Mouse (Mus musculus) liver, embryonic 11.5 days (tissue): ENCODE measurements around the gene Ankrd40. TPM values are rescaled to one million over a fixed set of nuclear protein-coding genes. Genes with fewer than 3 reads are reported as not detected.

ENCODE experiments used
- ATAC-seq: fragments of 200-750 bp; cut with Nextera tagmentation; replicated peaks from 2 replicates; pipeline ENCODE4 v1.8.0; 2017; ENCODE audit warnings: moderate number of reproducible peaks, mild to moderate bottlenecking, moderate TSS enrichment, moderate library complexity; ENCODE audit not compliant: low FRiP score
- DNase-seq: peaks from one replicate; pipeline ENCODE4 v3.0.0-alpha.2; 2017; ENCODE audit warnings: low spot score
- H3K27ac ChIP-seq: fragments of 300-500 bp; sonication (generic); 2 replicates; pipeline ENCODE4 v1.5.1; 2014; ENCODE audit warnings: mild to moderate bottlenecking, low read depth, low read length, control low read depth
- H3K27me3 ChIP-seq: fragments of 300-500 bp; sonication (generic); replicated peaks from 2 replicates; pipeline ENCODE4 v1.6.1; 2014; ENCODE audit warnings: low read length, mixed read lengths; ENCODE audit not compliant: control insufficient read depth, insufficient read depth
- H3K36me3 ChIP-seq: fragments of 300-500 bp; sonication (generic); 2 replicates; pipeline ENCODE4 v1.6.1; 2014; ENCODE audit warnings: mild to moderate bottlenecking, low read length, moderate library complexity, mixed read lengths; ENCODE audit not compliant: control insufficient read depth, insufficient read depth
- H3K4me1 ChIP-seq: fragments of 300-500 bp; sonication (generic); replicated peaks from 2 replicates; pipeline ENCODE4 v1.6.1; 2014; ENCODE audit warnings: low read length, mixed read lengths; ENCODE audit not compliant: control insufficient read depth, insufficient read depth
- H3K4me2 ChIP-seq: fragments of 300-500 bp; sonication (generic); 2 replicates; pipeline ENCODE4 v1.6.1; 2014; ENCODE audit warnings: mild to moderate bottlenecking, control low read depth, moderate library complexity
- H3K4me3 ChIP-seq: fragments of 300-500 bp; sonication (generic); 2 replicates; pipeline ENCODE4 v1.5.1; 2014; ENCODE audit warnings: low read depth, low read length, control low read depth
- H3K9ac ChIP-seq: fragments of 300-500 bp; sonication (generic); 2 replicates; pipeline ENCODE4 v1.6.1; 2014; ENCODE audit warnings: low read depth, low read length, control low read depth
- H3K9me3 ChIP-seq: fragments of 300-500 bp; sonication (generic); 2 replicates; pipeline ENCODE4 v1.6.1; 2016; ENCODE audit warnings: low read length, inconsistent platforms, mixed read lengths; ENCODE audit not compliant: control insufficient read depth
- WGBS: fragments of 180-500 bp; shearing (Covaris S2); extraction: QIAGEN DNeasy Blood & Tissue Kit; methylation state at CpG from one replicate; pipeline ENCODE4 v1.1.7; 2014; 5-methylcytosine and 5-hydroxymethylcytosine counted together
- polyA plus RNA-seq: library from polyadenylated mRNA; unstranded; fragments of >200 nt; fragmentation: Nextera tagmentation; extraction: Ambion mirVana; gene quantifications from 2 replicates; pipeline ENCODE4 v1.2.1, GENCODE M21; 2014

The Ankrd40 gene
- polyA plus RNA-seq, 1 experiment from 2014 or later: 12.7 TPM

- Histone ChIP-seq H3K27me3 (no peaks in the 10 kb centered on the region), H3K4me3 (no peak overlapping the region), H3K27ac (no peak overlapping the region), H3K4me1 (peaks cover 3% of the 10 kb centered on the region; the same call in 1 of the 2 replicates), H3K9ac (no peak overlapping the region), H3K4me2 (no peak overlapping the region), H3K9me3 (no peaks in the 10 kb centered on the region), H3K36me3 (peaks cover 49% of the 10 kb centered on the region)
- DNase-seq: no peak
- ATAC-seq: no peak
- 92% methylated on average over 9 of the region's 9 CpGs for WGBS
Observed at GRCm38 (mm10) chr11:94294996-94295845, 32.6 kb upstream of the Ankrd40 start.

GRCm38 (mm10) chr11:94312733-94313132, 15.1 kb upstream of the Ankrd40 start:
- 76% methylated on average over 1 of the region's 1 CpGs for WGBS
- H3K4me2 ChIP-seq: no peak overlapping the region
- peaks cover 3% of the 10 kb centered on the region for H3K36me3 ChIP-seq

GRCm38 (mm10) chr11:94314098-94314652, 13.6 kb upstream of the Ankrd40 start:
- DNase-seq: no peak
- Histone ChIP-seq H3K9me3 (no peaks in the 10 kb centered on the region), H3K4me2 (peak overlapping the region; percentile 46), H3K9ac (no peak overlapping the region), H3K27ac (peak overlapping the region; percentile 26; the same call in 1 of the 2 replicates), H3K4me1 (peaks cover 56% of the 10 kb centered on the region), H3K4me3 (no peak overlapping the region), H3K36me3 (no peaks in the 10 kb centered on the region), H3K27me3 (no peaks in the 10 kb centered on the region)
- peak; percentile 44 for ATAC-seq
- 47% methylated on average over 2 of the region's 2 CpGs for WGBS

More at GRCm38 (mm10) chr11:94312733-94313132, 15.1 kb upstream of the Ankrd40 start:
- no peaks in the 10 kb centered on the region for H3K27me3 ChIP-seq
- H3K4me1 ChIP-seq: peaks cover 49% of the 10 kb centered on the region
- no peak overlapping the region for H3K4me3 ChIP-seq
- ATAC-seq (no peak), DNase-seq (no peak)
- no peak overlapping the region for H3K27ac ChIP-seq
- H3K9me3 ChIP-seq: no peaks in the 10 kb centered on the region
- H3K9ac ChIP-seq: no peak overlapping the region

GRCm38 (mm10) chr11:94315308-94315707, 12.5 kb upstream of the Ankrd40 start:
- Histone ChIP-seq H3K27ac (peak overlapping the region; percentile 54; the same call in 1 of the 2 replicates), H3K4me1 (peaks cover 62% of the 10 kb centered on the region), H3K4me3 (no peak overlapping the region), H3K4me2 (peak overlapping the region; percentile 46), H3K36me3 (peaks cover 4% of the 10 kb centered on the region; the same call in 1 of the 2 replicates), H3K9ac (no peak overlapping the region), H3K9me3 (no peaks in the 10 kb centered on the region), H3K27me3 (no peaks in the 10 kb centered on the region)
- 29% methylated on average over 1 of the region's 1 CpGs for WGBS
- ATAC-seq: no peak
- DNase-seq: no peak

- Histone ChIP-seq H3K4me3 (no peak overlapping the region), H3K4me2 (peak overlapping the region; percentile 32), H3K4me1 (peaks cover 55% of the 10 kb centered on the region), H3K9ac (no peak overlapping the region), H3K27me3 (no peaks in the 10 kb centered on the region), H3K9me3 (no peaks in the 10 kb centered on the region), H3K36me3 (peaks cover 4% of the 10 kb centered on the region; the same call in 1 of the 2 replicates), H3K27ac (no peak overlapping the region)
- ATAC-seq: no peak
- DNase-seq: no peak
- WGBS: 76% methylated on average over 2 of the region's 2 CpGs
Observed at GRCm38 (mm10) chr11:94316528-94316927, 11.3 kb upstream of the Ankrd40 start.

GRCm38 (mm10) chr11:94317014-94317413, 10.8 kb upstream of the Ankrd40 start:
- Histone ChIP-seq H3K4me2 (peak overlapping the region; percentile 32; the same call in 1 of the 2 replicates), H3K4me3 (no peak overlapping the region), H3K36me3 (peaks cover 4% of the 10 kb centered on the region; the same call in 1 of the 2 replicates), H3K4me1 (peaks cover 53% of the 10 kb centered on the region), H3K27ac (no peak overlapping the region), H3K27me3 (no peaks in the 10 kb centered on the region), H3K9me3 (no peaks in the 10 kb centered on the region), H3K9ac (no peak overlapping the region)
- ATAC-seq (no peak), DNase-seq (no peak)
- 72% methylated on average over 1 of the region's 1 CpGs for WGBS

- H3K27me3 ChIP-seq: no peaks in the 10 kb centered on the region
- H3K9ac ChIP-seq: no peak overlapping the region
- peaks cover 4% of the 10 kb centered on the region; the same call in 1 of the 2 replicates for H3K36me3 ChIP-seq
- no peak overlapping the region for H3K27ac ChIP-seq
- no peak overlapping the region for H3K4me3 ChIP-seq
- WGBS: 56% methylated on average over 4 of the region's 4 CpGs
- DNase-seq (no peak), ATAC-seq (no peak)
- H3K4me2 ChIP-seq: peak overlapping the region; percentile 26
- H3K9me3 ChIP-seq: no peaks in the 10 kb centered on the region
- H3K4me1 ChIP-seq: peaks cover 55% of the 10 kb centered on the region
Observed at GRCm38 (mm10) chr11:94317515-94317914, 10.3 kb upstream of the Ankrd40 start.

GRCm38 (mm10) chr11:94318056-94318455, 9.7 kb upstream of the Ankrd40 start:
- no peak overlapping the region for H3K27ac ChIP-seq
- DNase-seq: no peak
- H3K4me2 ChIP-seq: peak overlapping the region; percentile 26
- no peak for ATAC-seq
- H3K27me3 ChIP-seq: no peaks in the 10 kb centered on the region
- H3K4me1 ChIP-seq: peaks cover 58% of the 10 kb centered on the region
- H3K36me3 ChIP-seq: peaks cover 4% of the 10 kb centered on the region; the same call in 1 of the 2 replicates
- no peaks in the 10 kb centered on the region for H3K9me3 ChIP-seq
- H3K4me3 ChIP-seq: 0 out of 2 replicates have a peak overlapping the region, but pooled peaks have one; percentile 5
- 68% methylated on average over 5 of the region's 5 CpGs for WGBS
- H3K9ac ChIP-seq: no peak overlapping the region
